Mouse (Mus musculus): ENCODE data around the gene Plcd1. TPM values are rescaled to one million over a fixed set of nuclear protein-coding genes. Genes with fewer than 3 reads are reported as not detected.

Plcd1 gene
- polyA plus RNA-seq, 1 experiment from 2014 or later: 18.7 TPM

DNA sequence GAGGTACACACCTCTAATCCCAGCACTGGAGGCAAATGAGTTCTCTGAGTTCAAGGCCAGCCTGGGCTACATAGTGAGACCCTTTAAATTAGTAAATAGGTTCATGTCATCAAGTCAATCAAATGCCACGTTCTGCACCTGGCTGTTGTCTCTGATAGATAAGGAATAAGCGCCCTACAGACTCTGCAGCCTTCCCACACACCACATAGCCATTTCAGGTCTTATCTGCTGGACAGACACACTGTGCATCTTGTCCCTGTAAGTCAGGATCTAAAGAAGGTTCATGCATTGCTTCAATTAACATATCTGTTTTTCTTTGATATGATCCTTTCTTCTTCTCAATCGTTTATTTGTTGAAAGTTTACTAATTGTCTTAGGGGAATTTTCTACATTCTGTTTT lies 54.7 kb downstream of the Plcd1 start:
- H3K4me3 ChIP-seq (replicated peaks): no peak overlapping the region
- no peak for ATAC-seq
- 88% methylated on average over 3 of the region's 3 CpGs for WGBS
- no peaks in the 10 kb centered on the region for H3K27me3 ChIP-seq (replicated peaks)
- no peak overlapping the region for H3K9ac ChIP-seq
- peaks cover 30% of the 10 kb centered on the region for H3K36me3 ChIP-seq
- no peak overlapping the region for H3K4me2 ChIP-seq (replicated peaks)
- no peak overlapping the region for H3K27ac ChIP-seq
- no peaks in the 10 kb centered on the region for H3K9me3 ChIP-seq
- peaks cover 9% of the 10 kb centered on the region for H3K4me1 ChIP-seq (replicated peaks)

- H3K4me2 ChIP-seq (replicated peaks): no peak overlapping the region
- H3K36me3 ChIP-seq: peaks cover 31% of the 10 kb centered on the region
- H3K9me3 ChIP-seq: no peaks in the 10 kb centered on the region
- no peak overlapping the region for H3K9ac ChIP-seq
- no peak overlapping the region for H3K4me3 ChIP-seq (replicated peaks)
- no peaks in the 10 kb centered on the region for H3K27me3 ChIP-seq (replicated peaks)
- no peak overlapping the region for H3K27ac ChIP-seq
- 50% methylated on average over 15 of the region's 15 CpGs for WGBS
- no peak for ATAC-seq
- H3K4me1 ChIP-seq (replicated peaks): peaks cover 9% of the 10 kb centered on the region
Observed at GRCm38 (mm10) chr9:119037076-119037730, 56.1 kb downstream of the Plcd1 start.

DNA sequence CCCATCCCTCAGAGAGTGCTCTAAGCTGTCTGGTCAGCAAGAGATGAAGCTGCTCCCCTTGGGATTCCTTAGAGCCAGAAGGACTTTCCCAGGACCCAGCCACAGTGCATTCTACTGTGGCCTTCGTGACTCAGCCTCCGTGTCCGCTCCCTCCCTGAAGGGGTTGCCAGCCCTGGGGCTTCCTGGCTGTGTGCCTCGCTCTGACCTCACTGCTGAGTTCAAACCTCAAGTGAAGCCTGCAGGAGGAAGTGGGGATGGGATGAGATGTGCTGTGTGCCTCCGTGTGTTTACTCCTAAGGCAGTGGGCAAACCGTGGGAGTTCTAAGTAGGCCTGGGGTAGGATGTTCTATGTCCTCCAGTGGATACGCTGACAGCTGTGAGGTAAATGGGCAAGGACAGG lies 57.5 kb downstream of the Plcd1 start:
- Histone ChIP-seq H3K27me3 (replicated peaks) (no peaks in the 10 kb centered on the region), H3K4me1 (replicated peaks) (peaks cover 9% of the 10 kb centered on the region), H3K36me3 (peaks cover 30% of the 10 kb centered on the region), H3K9ac (no peak overlapping the region), H3K27ac (no peak overlapping the region), H3K9me3 (no peaks in the 10 kb centered on the region), H3K4me2 (replicated peaks) (no peak overlapping the region), H3K4me3 (replicated peaks) (no peak overlapping the region)
- ATAC-seq: no peak
- WGBS: 49% methylated on average over 7 of the region's 7 CpGs

DNA sequence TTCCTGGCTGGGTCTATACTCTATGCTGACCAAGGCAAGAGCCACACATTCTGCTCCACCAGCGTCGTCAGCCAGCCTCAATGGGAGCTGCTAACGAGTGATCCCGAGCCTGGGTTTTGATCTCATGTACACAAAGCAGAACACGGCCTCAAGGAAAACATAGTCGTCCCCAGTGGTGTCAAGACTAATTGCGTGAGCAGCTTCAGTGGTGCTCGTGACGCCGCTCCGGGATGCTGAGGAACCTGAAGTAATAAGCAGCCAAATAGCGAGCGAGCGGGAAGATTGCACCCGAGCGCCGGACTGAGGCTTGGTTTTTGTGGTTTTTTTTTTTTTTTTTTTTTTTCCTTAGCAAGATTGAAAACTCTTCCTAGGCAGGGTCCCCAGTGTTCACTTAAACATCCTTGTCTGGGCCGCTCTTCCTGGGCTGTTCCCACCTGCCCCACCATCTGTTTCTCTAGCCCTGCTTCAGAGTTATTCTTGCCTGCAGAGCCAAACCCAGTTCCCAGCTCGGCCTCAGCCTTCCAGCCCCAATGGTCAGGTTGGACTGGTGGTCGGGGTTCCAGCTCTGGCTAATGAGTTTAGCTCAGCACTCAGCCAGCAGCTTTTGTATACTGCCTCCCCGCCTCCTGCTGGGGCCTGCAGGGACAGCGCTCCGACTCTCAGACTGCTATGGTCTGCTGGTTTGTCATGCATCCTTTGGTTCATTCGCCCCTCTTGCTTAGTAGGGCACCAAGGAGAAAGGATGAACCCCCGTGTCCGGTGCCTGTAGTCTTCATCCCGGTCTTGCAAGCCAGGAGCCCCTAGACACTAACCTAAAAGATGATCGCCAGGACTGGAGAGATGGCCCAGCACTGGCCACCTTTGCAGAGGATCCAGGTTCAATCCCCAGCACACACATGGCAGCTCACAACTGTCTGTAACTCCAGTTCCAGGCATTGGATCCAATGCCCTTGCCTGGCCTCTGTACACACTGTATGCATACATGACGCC lies 58.3 kb downstream of the Plcd1 start:
- Histone ChIP-seq H3K27me3 (replicated peaks) (no peaks in the 10 kb centered on the region), H3K4me2 (replicated peaks) (no peak overlapping the region), H3K36me3 (peaks cover 26% of the 10 kb centered on the region), H3K27ac (no peak overlapping the region), H3K9me3 (no peaks in the 10 kb centered on the region), H3K4me1 (replicated peaks) (peaks cover 9% of the 10 kb centered on the region), H3K9ac (no peak overlapping the region), H3K4me3 (replicated peaks) (no peak overlapping the region)
- no peak for ATAC-seq
- 89% methylated on average over 29 of the region's 29 CpGs for WGBS

- no peak overlapping the region for H3K4me2 ChIP-seq (replicated peaks)
- no peak overlapping the region for H3K27ac ChIP-seq
- no peak overlapping the region for H3K9ac ChIP-seq
- no peaks in the 10 kb centered on the region for H3K9me3 ChIP-seq
- peaks cover 26% of the 10 kb centered on the region for H3K36me3 ChIP-seq
- 91% methylated on average over 8 of the region's 8 CpGs for WGBS
- no peak for ATAC-seq
- peaks cover 9% of the 10 kb centered on the region for H3K4me1 ChIP-seq (replicated peaks)
- H3K27me3 ChIP-seq (replicated peaks): no peaks in the 10 kb centered on the region
- no peak overlapping the region for H3K4me3 ChIP-seq (replicated peaks)
Observed at GRCm38 (mm10) chr9:119034069-119034468, 59.2 kb downstream of the Plcd1 start.

DNA sequence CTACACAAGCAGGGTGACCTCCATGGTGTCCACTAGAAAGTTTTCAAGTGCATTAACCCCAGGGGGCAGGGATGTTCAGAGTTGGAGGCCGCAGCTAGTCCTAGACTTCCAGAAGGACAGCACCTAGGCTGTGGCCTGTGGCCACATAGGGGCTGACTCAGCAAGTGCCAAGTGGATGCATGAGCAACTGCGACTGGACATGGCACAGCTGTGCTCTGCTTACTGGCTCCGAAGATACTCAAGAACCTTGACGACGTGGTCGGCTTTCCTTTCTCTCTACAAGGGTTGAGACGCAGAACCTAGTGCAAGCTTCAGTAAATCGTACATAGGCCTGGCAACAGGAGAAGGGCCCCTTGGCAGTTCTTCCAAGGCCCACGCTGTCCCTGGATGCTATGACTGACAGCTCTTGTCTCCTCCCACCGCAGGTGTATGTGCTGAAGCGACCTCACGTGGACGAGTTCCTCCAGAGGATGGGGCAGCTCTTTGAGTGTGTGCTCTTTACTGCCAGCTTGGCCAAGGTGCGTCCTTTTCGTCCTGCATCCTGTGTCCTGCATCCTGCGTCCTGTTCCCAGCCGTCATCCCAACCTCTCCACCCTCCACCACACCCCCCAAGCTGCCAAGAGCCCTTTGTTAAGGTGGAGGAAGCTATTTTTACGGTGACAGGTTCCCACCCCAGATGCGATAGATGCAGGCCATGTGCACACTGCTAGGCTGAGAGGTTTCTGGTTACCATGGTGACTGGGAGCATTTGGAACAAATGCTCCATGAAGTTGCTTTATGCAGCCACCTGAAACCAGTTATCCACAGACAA lies 60.0 kb downstream of the Plcd1 start:
- H3K4me3 ChIP-seq (replicated peaks): no peak overlapping the region
- no peak for ATAC-seq
- H3K9me3 ChIP-seq: no peaks in the 10 kb centered on the region
- H3K27ac ChIP-seq: no peak overlapping the region
- WGBS: 84% methylated on average over 19 of the region's 19 CpGs
- H3K4me2 ChIP-seq (replicated peaks): no peak overlapping the region
- no peaks in the 10 kb centered on the region for H3K27me3 ChIP-seq (replicated peaks)
- H3K4me1 ChIP-seq (replicated peaks): peaks cover 9% of the 10 kb centered on the region
- H3K36me3 ChIP-seq: peaks cover 23% of the 10 kb centered on the region
- no peak overlapping the region for H3K9ac ChIP-seq

DNA sequence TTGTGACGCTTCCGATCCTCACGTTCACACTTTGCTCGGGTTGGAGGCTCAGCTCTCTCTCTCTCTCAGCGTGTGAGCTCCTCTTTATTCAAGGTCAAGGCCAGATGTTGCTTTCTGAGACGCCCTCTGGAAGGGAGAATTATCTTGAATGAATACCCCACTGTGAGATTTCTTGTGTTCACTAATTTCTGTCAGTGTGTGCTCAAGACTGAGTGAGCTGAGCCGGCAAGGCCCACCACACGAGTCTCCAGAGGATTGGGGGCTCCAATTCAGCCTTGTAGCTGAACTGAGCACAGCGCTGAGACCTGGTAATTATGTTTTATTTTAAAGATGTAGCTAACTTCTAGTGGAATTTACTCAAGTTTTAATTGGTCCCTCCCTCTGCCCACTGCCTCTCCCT lies 60.8 kb downstream of the Plcd1 start:
- Histone ChIP-seq H3K27me3 (replicated peaks) (no peaks in the 10 kb centered on the region), H3K9me3 (no peaks in the 10 kb centered on the region), H3K27ac (no peak overlapping the region), H3K9ac (no peak overlapping the region), H3K4me3 (replicated peaks) (no peak overlapping the region), H3K4me1 (replicated peaks) (peaks cover 9% of the 10 kb centered on the region), H3K36me3 (peaks cover 19% of the 10 kb centered on the region), H3K4me2 (replicated peaks) (no peak overlapping the region)
- no peak for ATAC-seq
- 77% methylated on average over 9 of the region's 9 CpGs for WGBS

DNA sequence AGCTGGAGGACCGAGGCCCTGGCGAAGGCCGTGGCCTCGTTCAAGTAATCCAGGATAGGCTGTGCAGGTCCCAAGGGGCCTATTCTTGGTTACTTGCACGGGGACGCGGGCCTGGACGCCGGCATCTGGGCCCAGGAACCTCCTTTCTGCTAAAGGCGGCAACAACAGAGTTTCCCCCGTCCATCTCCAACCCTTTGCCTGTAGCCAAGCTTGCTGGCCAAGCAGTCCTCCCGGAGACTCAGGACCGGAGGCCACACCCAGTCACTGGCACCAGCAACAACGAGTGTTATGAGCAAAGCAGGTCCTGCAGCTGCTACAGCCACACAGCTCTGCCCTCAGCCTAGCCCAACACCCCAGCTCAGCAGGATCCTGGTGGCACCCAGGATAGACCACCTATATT lies 61.5 kb downstream of the Plcd1 start:
- no peak overlapping the region for H3K4me2 ChIP-seq (replicated peaks)
- no peak overlapping the region for H3K9ac ChIP-seq
- no peaks in the 10 kb centered on the region for H3K27me3 ChIP-seq (replicated peaks)
- H3K27ac ChIP-seq: no peak overlapping the region
- no peak for ATAC-seq
- no peaks in the 10 kb centered on the region for H3K9me3 ChIP-seq
- H3K36me3 ChIP-seq: peaks cover 19% of the 10 kb centered on the region
- 83% methylated on average over 14 of the region's 14 CpGs for WGBS
- H3K4me1 ChIP-seq (replicated peaks): peaks cover 4% of the 10 kb centered on the region
- H3K4me3 ChIP-seq (replicated peaks): no peak overlapping the region

DNA sequence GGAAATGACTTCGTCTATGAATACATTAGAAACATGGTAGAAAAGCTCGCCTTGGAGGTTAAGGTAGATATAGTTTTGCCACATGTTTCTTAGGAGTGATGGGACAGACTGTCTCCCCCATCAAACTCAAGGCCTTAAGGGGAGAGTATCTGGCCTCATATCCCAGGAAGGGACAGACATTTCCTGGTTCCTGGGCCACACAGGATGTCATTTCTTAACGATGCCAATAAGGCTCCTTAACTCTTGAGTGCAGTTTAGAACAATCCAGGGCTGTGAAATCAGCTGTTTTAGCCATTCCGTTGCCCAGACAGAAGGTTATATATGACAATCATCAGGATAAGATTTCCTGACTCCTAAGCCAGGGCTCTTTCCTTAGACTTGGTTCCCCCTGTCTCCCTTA lies 62.3 kb downstream of the Plcd1 start:
- ATAC-seq: no peak
- no peaks in the 10 kb centered on the region for H3K27me3 ChIP-seq (replicated peaks)
- H3K9me3 ChIP-seq: no peaks in the 10 kb centered on the region
- H3K9ac ChIP-seq: no peak overlapping the region
- no peak overlapping the region for H3K4me3 ChIP-seq (replicated peaks)
- no peak overlapping the region for H3K27ac ChIP-seq
- no peaks in the 10 kb centered on the region; the same call in 1 of the 2 replicates for H3K4me1 ChIP-seq (replicated peaks)
- H3K4me2 ChIP-seq (replicated peaks): no peak overlapping the region
- WGBS: 86% methylated on average over 4 of the region's 4 CpGs
- peaks cover 19% of the 10 kb centered on the region for H3K36me3 ChIP-seq

DNA sequence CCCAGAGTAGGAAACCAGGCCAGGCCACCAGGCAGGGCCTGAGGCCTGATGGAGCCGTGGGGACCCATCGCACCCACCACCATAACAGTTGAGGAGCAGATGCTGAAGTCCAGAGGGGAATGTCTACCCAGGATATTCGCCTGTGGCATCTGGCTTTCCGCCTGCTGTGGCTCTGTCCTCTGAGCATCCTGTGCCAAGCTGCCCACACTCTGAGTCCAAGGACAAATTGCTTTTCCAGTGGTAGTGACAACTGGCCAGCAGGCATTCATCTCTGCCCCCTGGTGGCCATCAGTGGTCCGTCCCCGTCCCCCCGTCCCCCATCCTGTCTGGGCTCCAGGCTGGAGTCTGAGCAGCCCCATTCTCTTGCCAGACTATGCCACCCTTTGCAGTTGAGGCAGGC lies 63.7 kb downstream of the Plcd1 start:
- Histone ChIP-seq H3K27ac (no peak overlapping the region), H3K27me3 (replicated peaks) (no peaks in the 10 kb centered on the region), H3K4me3 (replicated peaks) (no peak overlapping the region), H3K4me2 (replicated peaks) (no peak overlapping the region), H3K36me3 (peaks cover 16% of the 10 kb centered on the region), H3K9ac (no peak overlapping the region), H3K9me3 (no peaks in the 10 kb centered on the region), H3K4me1 (replicated peaks) (peaks cover 2% of the 10 kb centered on the region; the same call in 1 of the 2 replicates)
- peak; percentile 46 for ATAC-seq
- WGBS: 57% methylated on average over 7 of the region's 7 CpGs

- 93% methylated on average over 27 of the region's 27 CpGs for WGBS
- no peak overlapping the region for H3K4me2 ChIP-seq (replicated peaks)
- no peaks in the 10 kb centered on the region for H3K27me3 ChIP-seq (replicated peaks)
- no peak overlapping the region for H3K27ac ChIP-seq
- peaks cover 2% of the 10 kb centered on the region; the same call in 1 of the 2 replicates for H3K4me1 ChIP-seq (replicated peaks)
- H3K4me3 ChIP-seq (replicated peaks): no peak overlapping the region
- H3K9ac ChIP-seq: no peak overlapping the region
- peaks cover 10% of the 10 kb centered on the region for H3K36me3 ChIP-seq
- ATAC-seq: no peak
- H3K9me3 ChIP-seq: no peaks in the 10 kb centered on the region
Observed at GRCm38 (mm10) chr9:119028226-119029195, 64.8 kb downstream of the Plcd1 start.

Measured in intestine, embryonic 15.5 days (tissue).